ENCODE assay signal across 25 mouse cellular contexts in genomic region chr6:46419827-46420226, GRCm38 (mm10).
DNase-seq lines count a peak whose midpoint lies in the region; ATAC-seq lines count a peak whose summit lies in the region.
"Had no signal": no experiment of that assay in that cellular context is flagged by ENCODE, and none has a peak within 500 bp of the region (broad histone marks: within the 10 kb centered on the region; RNA-seq: fewer than 3 reads in every experiment).

No protein-coding gene starts in this region.

- no peak overlapping the region for H3K4me3 ChIP-seq in forebrain, embryonic 13.5 days
- no peak overlapping the region for H3K4me3 ChIP-seq in forebrain, embryonic 12.5 days (replicated peaks)
- no peak overlapping the region for H3K4me3 ChIP-seq in forebrain, embryonic 16.5 days (replicated peaks; ENCODE audit: low read length)
- H3K4me3 ChIP-seq: embryonic facial prominence, embryonic 10.5 days; embryonic facial prominence, embryonic 13.5 days; erythroblast, embryonic 14.5 days; gastrocnemius, adult 2 months; hindbrain, embryonic 10.5 days; hindbrain, embryonic 13.5 days; intestine, embryonic 15.5 days had no signal

- no peak overlapping the region for H3K9ac ChIP-seq in forebrain, embryonic 13.5 days
- no peak overlapping the region for H3K9ac ChIP-seq in forebrain, embryonic 12.5 days
- H3K9ac ChIP-seq in forebrain, embryonic 16.5 days (replicated peaks; ENCODE audit: low read depth, low read length) = no peak overlapping the region
- H3K9ac ChIP-seq: embryonic facial prominence, embryonic 13.5 days; hindbrain, embryonic 13.5 days; intestine, embryonic 15.5 days had no signal

- H3K9me3 ChIP-seq in forebrain, embryonic 13.5 days (replicated peaks) = no peaks in the 10 kb centered on the region
- H3K9me3 ChIP-seq in forebrain, embryonic 12.5 days = no peaks in the 10 kb centered on the region
- H3K9me3 ChIP-seq in forebrain, embryonic 16.5 days (ENCODE audit: control insufficient read depth, low read length) = no peaks in the 10 kb centered on the region
- H3K9me3 ChIP-seq: embryonic facial prominence, embryonic 10.5 days; embryonic facial prominence, embryonic 13.5 days; hindbrain, embryonic 10.5 days; hindbrain, embryonic 13.5 days; intestine, embryonic 15.5 days had no signal

- no peaks in the 10 kb centered on the region for H3K36me3 ChIP-seq in forebrain, embryonic 13.5 days (ENCODE audit: poor library complexity, severe bottlenecking)
- no peaks in the 10 kb centered on the region for H3K36me3 ChIP-seq in forebrain, embryonic 12.5 days (replicated peaks)
- no peaks in the 10 kb centered on the region for H3K36me3 ChIP-seq in forebrain, embryonic 16.5 days (ENCODE audit: control insufficient read depth, insufficient read depth)
- H3K36me3 ChIP-seq: embryonic facial prominence, embryonic 10.5 days; embryonic facial prominence, embryonic 13.5 days; hindbrain, embryonic 10.5 days; hindbrain, embryonic 13.5 days; intestine, embryonic 15.5 days had no signal

- no peak overlapping the region for H3K27ac ChIP-seq in forebrain, embryonic 13.5 days
- H3K27ac ChIP-seq in forebrain, embryonic 12.5 days = no peak overlapping the region
- no peak overlapping the region for H3K27ac ChIP-seq in forebrain, embryonic 16.5 days (ENCODE audit: low read length)
- H3K27ac ChIP-seq: embryonic facial prominence, embryonic 10.5 days; embryonic facial prominence, embryonic 13.5 days; gastrocnemius, adult 2 months; hindbrain, embryonic 10.5 days; hindbrain, embryonic 13.5 days; intestine, embryonic 15.5 days had no signal

- no peak overlapping the region for H3K4me2 ChIP-seq in forebrain, embryonic 13.5 days
- H3K4me2 ChIP-seq in forebrain, embryonic 12.5 days = no peak overlapping the region
- no peak overlapping the region for H3K4me2 ChIP-seq in forebrain, embryonic 16.5 days (ENCODE audit: low read length)
- H3K4me2 ChIP-seq: embryonic facial prominence, embryonic 13.5 days; heart, embryonic 11.5 days; hindbrain, embryonic 13.5 days; intestine, embryonic 15.5 days had no signal

- H3K4me1 ChIP-seq in forebrain, embryonic 13.5 days = no peaks in the 10 kb centered on the region
- H3K4me1 ChIP-seq in forebrain, embryonic 12.5 days = no peaks in the 10 kb centered on the region
- no peaks in the 10 kb centered on the region for H3K4me1 ChIP-seq in forebrain, embryonic 16.5 days (replicated peaks; ENCODE audit: control insufficient read depth, insufficient read depth, low read length)
- H3K4me1 ChIP-seq: embryonic facial prominence, embryonic 10.5 days; embryonic facial prominence, embryonic 13.5 days; hindbrain, embryonic 10.5 days; hindbrain, embryonic 13.5 days; intestine, embryonic 15.5 days had no signal

- DNase-seq in kidney, adult 9 months = peak; percentile 1
- DNase-seq in kidney, postnatal 4 days = no peak
- DNase-seq in ovary, postnatal 10 days (ENCODE audit: low spot score) = no peak
- no peak for DNase-seq in left cerebral cortex, adult 18-20 months (ENCODE audit: low spot score in 2 of 2)
- DNase-seq: adrenal gland, postnatal 10 days; cerebellum, adult 11-12 months; cerebellum, adult 8-10 months; cerebellum, postnatal 10 days; cerebellum, postnatal 36 days; embryo, embryonic 11 days; gastrocnemius, adult 2 months; gastrocnemius, postnatal 14 days; heart, adult 11 months had no signal

- H3K27me3 ChIP-seq in forebrain, embryonic 13.5 days = no peaks in the 10 kb centered on the region
- no peaks in the 10 kb centered on the region for H3K27me3 ChIP-seq in forebrain, embryonic 12.5 days
- no peaks in the 10 kb centered on the region for H3K27me3 ChIP-seq in forebrain, embryonic 16.5 days (replicated peaks; ENCODE audit: control insufficient read depth, insufficient read depth, low read length)
- H3K27me3 ChIP-seq: embryonic facial prominence, embryonic 13.5 days; hindbrain, embryonic 13.5 days; intestine, embryonic 15.5 days; Patski had no signal

- peak; percentile 36; the same call in 1 of the 2 replicates for ATAC-seq in forebrain, embryonic 13.5 days
- no peak for ATAC-seq in forebrain, embryonic 12.5 days (ENCODE audit: low FRiP score)
- ATAC-seq in forebrain, embryonic 16.5 days = peak; percentile 49; the same call in 1 of the 2 replicates
- ATAC-seq: hindbrain, embryonic 16.5 days; intestine, embryonic 15.5 days; Patski had no signal
